8 mouse cellular contexts compared by ENCODE assay signal in genomic region chr2:34638955-34639650, GRCm38 (mm10).
A peak's percentile ranks its signal among the peaks of the same experiment; 100 is the strongest.
DNase-seq lines count a peak whose midpoint lies in the region; ATAC-seq and TF ChIP-seq lines count a peak whose summit lies in the region.

No protein-coding gene starts in this region.

- H3K9me3 ChIP-seq in E14TG2a.4 (ENCODE audit: low read length): no peaks in the 10 kb centered on the region
- no peaks in the 10 kb centered on the region for H3K9me3 ChIP-seq in forebrain, embryonic 16.5 days (ENCODE audit: control insufficient read depth, low read length)
- no peaks in the 10 kb centered on the region for H3K9me3 ChIP-seq in neural tube, embryonic 15.5 days (replicated peaks)

- H3K4me3 ChIP-seq in E14TG2a.4 (replicated peaks; ENCODE audit: low read length): peak overlapping the region; percentile 81
- H3K4me3 ChIP-seq in forebrain, embryonic 16.5 days (replicated peaks; ENCODE audit: low read length): peak overlapping the region; percentile 48
- H3K4me3 ChIP-seq in neural tube, embryonic 15.5 days (replicated peaks): peak overlapping the region; percentile 43

- intact Hi-C loops in heart, postnatal 36 days (cut with DNase I): loop anchor here (1.0 to 5.0 kb wide), 4 partner anchors 107 to 892 kb away; no protein-coding TSS in a partner anchor

- peaks cover 65% of the 10 kb centered on the region for H3K4me1 ChIP-seq in E14TG2a.4 (replicated peaks; ENCODE audit: low read depth, low read length)
- peaks cover 3% of the 10 kb centered on the region for H3K4me1 ChIP-seq in forebrain, embryonic 16.5 days (replicated peaks; ENCODE audit: control insufficient read depth, insufficient read depth, low read length)
- H3K4me1 ChIP-seq in neural tube, embryonic 15.5 days: peaks cover 13% of the 10 kb centered on the region

- ATAC-seq in forebrain, embryonic 16.5 days: peak; percentile 89
- ATAC-seq in neural tube, embryonic 15.5 days (ENCODE audit: low FRiP score): peak; percentile 70

- peak; percentile 72 for DNase-seq in c-Kit-positive CD71-positive TER-119-positive erythroid progenitor cells, embryonic 14.5 days (ENCODE audit: low spot score)
- DNase-seq in heart, postnatal 36 days: peak; percentile 84 to 89
- peak; percentile 77 to 87 for DNase-seq in layer of hippocampus, adult 18-20 months (ENCODE audit: low spot score in 2 of 2)
- DNase-seq in lung, adult 18-20 months: peak; percentile 76 to 84
- peak; percentile 95 for DNase-seq in testis, postnatal 10 days (ENCODE audit: low spot score)

- no peaks in the 10 kb centered on the region for H3K36me3 ChIP-seq in E14TG2a.4 (ENCODE audit: insufficient read depth, low read length)
- no peaks in the 10 kb centered on the region for H3K36me3 ChIP-seq in forebrain, embryonic 16.5 days (ENCODE audit: control insufficient read depth, insufficient read depth)
- no peaks in the 10 kb centered on the region for H3K36me3 ChIP-seq in neural tube, embryonic 15.5 days

- H3K9ac ChIP-seq in forebrain, embryonic 16.5 days (replicated peaks; ENCODE audit: low read depth, low read length): peak overlapping the region; percentile 80
- H3K9ac ChIP-seq in neural tube, embryonic 15.5 days (replicated peaks): peak overlapping the region; percentile 54

- peaks cover 12% of the 10 kb centered on the region for H3K27me3 ChIP-seq in E14TG2a.4 (ENCODE audit: insufficient read depth, low read length)
- 0 out of 2 replicates have a peak, but pooled peaks cover 2% of the 10 kb centered on the region for H3K27me3 ChIP-seq in forebrain, embryonic 16.5 days (replicated peaks; ENCODE audit: control insufficient read depth, insufficient read depth, low read length)
- H3K27me3 ChIP-seq in neural tube, embryonic 15.5 days (replicated peaks): peaks cover 3% of the 10 kb centered on the region; the same call in 1 of the 2 replicates

- peak; percentile 40; the same call in 1 of the 2 replicates for TF ChIP-seq CTCF in E14TG2a.4 (conservative IDR thresholded peaks at IDR 0.05; ENCODE audit: low read length)

- peak overlapping the region; percentile 97 for H3K4me2 ChIP-seq in forebrain, embryonic 16.5 days (ENCODE audit: low read length)
- peak overlapping the region; percentile 86 for H3K4me2 ChIP-seq in neural tube, embryonic 15.5 days

- no peak overlapping the region; the same call in 1 of the 2 replicates for H3K27ac ChIP-seq in forebrain, embryonic 16.5 days (ENCODE audit: low read length)
- no peak overlapping the region; the same call in 1 of the 2 replicates for H3K27ac ChIP-seq in neural tube, embryonic 15.5 days (replicated peaks)

- 14% methylated on average over 36 of the region's 37 CpGs for WGBS in forebrain, embryonic 16.5 days
- WGBS in neural tube, embryonic 15.5 days: 16% methylated on average over 37 of the region's 37 CpGs
